Mouse (Mus musculus) heart, embryonic 14.5 days (tissue): ENCODE data around the gene Rsg1. TPM values are rescaled to one million over a fixed set of nuclear protein-coding genes. Genes with fewer than 3 reads are reported as not detected.

Experiments used
- ATAC-seq: fragments of 200-750 bp; cut with Nextera tagmentation; 2 replicates; pipeline ENCODE4 v1.8.0; 2017; ENCODE audit warnings: low read depth, moderate TSS enrichment; ENCODE audit not compliant: insufficient number of reproducible peaks, insufficient read depth, low FRiP score
- H3K27ac ChIP-seq, 2 experiments: fragments of 200-500 bp in 1 of 2; fragments of 300-500 bp in 1 of 2; sonication (generic) in 1 of 2; replicated peaks in 1 of 2; 2 replicates each; pipeline ENCODE4 v1.5.1; 2012 to 2014; ENCODE audit warnings: low read depth in 2 of 2, low read length in 2 of 2, control low read depth in 1 of 2, mild to moderate bottlenecking in 1 of 2, mixed read lengths in 1 of 2; ENCODE audit not compliant: control insufficient read depth in 1 of 2, insufficient read depth in 1 of 2
- H3K27me3 ChIP-seq: fragments of 300-500 bp; sonication (generic); 2 replicates; pipeline ENCODE4 v1.6.1; 2014; ENCODE audit warnings: mild to moderate bottlenecking, low read length, control low read depth; ENCODE audit not compliant: control insufficient read depth, insufficient read depth
- H3K36me3 ChIP-seq: fragments of 300-500 bp; sonication (generic); 2 replicates; pipeline ENCODE4 v1.6.1; 2014; ENCODE audit warnings: mild to moderate bottlenecking, control low read depth, low read length, mixed read lengths; ENCODE audit not compliant: control insufficient read depth, insufficient read depth
- H3K4me1 ChIP-seq, 2 experiments: fragments of 200-500 bp in 1 of 2; fragments of 300-500 bp in 1 of 2; sonication (generic) in 1 of 2; 2 replicates each; pipeline ENCODE4 v1.6.1; 2012 to 2014; ENCODE audit warnings: low read length in 2 of 2, control low read depth in 1 of 2, mixed read lengths in 1 of 2; ENCODE audit not compliant: control insufficient read depth in 2 of 2, insufficient read depth in 2 of 2
- H3K4me2 ChIP-seq: fragments of 300-500 bp; sonication (generic); 2 replicates; pipeline ENCODE4 v1.6.1; 2014; ENCODE audit warnings: mild to moderate bottlenecking, low read length
- H3K4me3 ChIP-seq, 2 experiments: fragments of 200-500 bp in 1 of 2; fragments of 300-500 bp in 1 of 2; sonication (generic) in 1 of 2; 2 replicates each; pipeline ENCODE4 v1.5.1; 2012 to 2014; ENCODE audit warnings: low read length in 2 of 2, mild to moderate bottlenecking in 2 of 2, control low read depth in 1 of 2, low read depth in 1 of 2, moderate library complexity in 1 of 2; ENCODE audit not compliant: control insufficient read depth in 1 of 2, insufficient read depth in 1 of 2
- H3K9ac ChIP-seq: fragments of 300-500 bp; sonication (generic); 2 replicates; pipeline ENCODE4 v1.6.1; 2014; ENCODE audit warnings: mild to moderate bottlenecking, low read length
- H3K9me3 ChIP-seq: fragments of 300-500 bp; sonication (generic); 2 replicates; pipeline ENCODE4 v1.6.1; 2016; ENCODE audit warnings: low read length, control low read depth; ENCODE audit not compliant: control insufficient read depth
- WGBS: fragments of 180-500 bp; shearing (Covaris S2); extraction: QIAGEN DNeasy Blood & Tissue Kit; methylation state at CpG from one replicate; pipeline ENCODE4 v1.1.7; 2014; 5-methylcytosine and 5-hydroxymethylcytosine counted together
- polyA plus RNA-seq: library from polyadenylated mRNA; unstranded; fragments of >200 nt; fragmentation: Nextera tagmentation; extraction: Ambion mirVana; gene quantifications from 2 replicates; pipeline ENCODE4 v1.2.1, GENCODE M21; 2014

Rsg1 gene
- polyA plus RNA-seq, 1 experiment from 2014 or later: 1.5 TPM

DNA sequence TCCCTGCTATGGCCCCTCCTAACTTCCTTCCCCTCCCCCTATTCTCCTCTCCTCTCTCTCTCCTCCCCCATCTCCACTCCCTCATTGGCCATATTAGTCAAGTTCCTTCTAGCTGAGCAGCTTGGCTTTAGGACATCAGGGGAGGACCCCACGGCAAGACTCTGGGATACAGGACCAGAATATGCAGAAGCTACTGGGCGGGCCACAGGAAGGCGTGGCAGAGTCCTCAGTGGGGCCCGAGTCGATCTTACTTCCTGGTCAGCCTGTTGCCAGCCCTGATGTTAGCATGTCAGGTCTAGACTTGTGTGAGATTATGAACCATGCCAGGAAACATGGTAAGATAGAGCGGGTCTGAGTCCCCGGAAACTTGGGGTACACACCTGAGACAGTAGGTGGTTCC is 14.9 kb downstream of the Rsg1 start:
- H3K4me3 ChIP-seq: no peak overlapping the region
- no peak overlapping the region for H3K4me2 ChIP-seq
- H3K9ac ChIP-seq: no peak overlapping the region
- peaks cover 7 to 10% of the 10 kb centered on the region in 2 experiments; a peak in 3 of 4 replicates for H3K4me1 ChIP-seq
- H3K27ac ChIP-seq: no peak overlapping the region
- H3K36me3 ChIP-seq: no peaks in the 10 kb centered on the region
- peaks cover 7% of the 10 kb centered on the region; the same call in 1 of the 2 replicates for H3K27me3 ChIP-seq
- no peaks in the 10 kb centered on the region for H3K9me3 ChIP-seq
- WGBS: 77% methylated on average over 7 of the region's 7 CpGs
- ATAC-seq: no peak

DNA sequence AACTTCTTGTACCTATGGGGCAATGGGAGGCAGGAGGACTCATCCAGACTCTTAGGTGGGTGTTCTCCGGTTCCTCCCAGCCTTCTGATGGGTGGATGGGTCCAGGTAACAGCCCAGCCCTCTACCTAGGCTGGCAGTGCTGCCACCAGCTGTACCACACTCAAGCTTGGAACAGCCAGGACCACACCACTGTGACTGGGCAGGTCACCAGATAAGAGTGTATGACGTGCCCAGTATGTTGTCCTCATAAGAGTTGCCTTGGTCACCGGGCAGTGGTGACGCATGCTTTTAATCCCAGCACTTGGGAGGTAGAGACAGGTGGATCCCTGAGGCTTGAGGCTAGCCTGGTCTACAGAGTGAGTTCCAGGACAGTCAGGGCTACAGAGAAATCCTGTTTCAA is 19.4 kb downstream of the Rsg1 start:
- H3K4me2 ChIP-seq: no peak overlapping the region
- H3K27ac ChIP-seq: no peak overlapping the region
- no peaks in the 10 kb centered on the region for H3K36me3 ChIP-seq
- H3K4me1 ChIP-seq: peaks cover 7 to 10% of the 10 kb centered on the region in 2 experiments; a peak in 3 of 4 replicates
- H3K9ac ChIP-seq: no peak overlapping the region
- no peak overlapping the region for H3K4me3 ChIP-seq
- 79% methylated on average over 4 of the region's 4 CpGs for WGBS
- ATAC-seq: no peak
- peaks cover 20% of the 10 kb centered on the region for H3K27me3 ChIP-seq
- no peaks in the 10 kb centered on the region for H3K9me3 ChIP-seq

DNA sequence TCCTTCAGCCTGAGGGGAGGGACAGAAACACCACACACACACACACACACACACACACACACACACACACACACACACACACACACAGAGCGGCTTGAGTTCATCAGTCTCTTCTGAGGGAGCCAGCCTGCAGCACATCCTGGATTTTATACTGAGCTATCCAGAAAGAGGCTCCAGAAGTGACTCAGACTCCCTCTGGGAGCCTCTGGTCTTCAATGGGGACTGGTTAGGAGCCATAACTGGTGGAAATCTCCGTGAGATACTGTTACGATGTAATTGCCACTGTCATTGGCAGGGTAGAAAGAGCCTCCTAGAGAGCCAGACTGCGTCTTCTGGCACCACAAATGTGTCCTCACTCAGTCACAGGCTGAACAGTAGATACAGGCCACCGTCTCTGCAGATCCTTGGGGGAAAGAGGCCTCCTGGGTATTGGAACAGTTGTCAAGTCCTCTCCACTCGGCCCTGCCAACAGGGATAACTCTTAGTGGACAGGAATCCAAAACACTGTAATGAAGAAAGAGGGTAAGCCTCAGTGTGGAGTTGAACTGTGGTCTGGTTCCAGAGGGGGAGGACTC is 21.9 kb downstream of the Rsg1 start:
- no peak overlapping the region for H3K4me3 ChIP-seq
- peaks cover 37% of the 10 kb centered on the region for H3K27me3 ChIP-seq
- no peak overlapping the region for H3K27ac ChIP-seq
- H3K9ac ChIP-seq: no peak overlapping the region
- H3K4me2 ChIP-seq: no peak overlapping the region
- no peaks in the 10 kb centered on the region for H3K9me3 ChIP-seq
- H3K4me1 ChIP-seq: peaks cover 10 to 19% of the 10 kb centered on the region in 2 experiments
- 56% methylated on average over 6 of the region's 6 CpGs for WGBS
- H3K36me3 ChIP-seq: no peaks in the 10 kb centered on the region
- ATAC-seq: no peak

DNA sequence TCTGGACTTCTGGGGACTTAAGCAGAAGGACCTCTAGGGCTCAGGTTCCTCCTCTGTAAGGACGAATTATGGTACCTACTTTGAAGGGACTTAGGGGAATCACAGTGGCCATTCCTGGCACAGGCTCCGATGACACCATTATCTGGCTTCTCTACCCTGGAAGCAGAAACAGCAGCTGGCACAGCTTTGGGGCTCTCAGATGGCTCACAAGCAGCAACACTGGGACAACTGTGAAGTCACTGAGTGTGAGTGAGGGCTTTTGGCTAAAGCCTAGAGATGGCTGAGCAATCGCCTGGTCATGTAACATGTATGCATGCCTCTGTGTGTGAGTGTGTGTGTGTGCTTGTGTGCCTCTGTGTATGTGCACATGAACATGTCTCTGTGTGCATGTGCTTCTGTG is 23.1 kb downstream of the Rsg1 start:
- Histone ChIP-seq H3K27ac (no peak overlapping the region), H3K9me3 (no peaks in the 10 kb centered on the region), H3K9ac (no peak overlapping the region), H3K27me3 (peaks cover 49% of the 10 kb centered on the region), H3K4me2 (no peak overlapping the region), H3K4me3 (no peak overlapping the region), H3K36me3 (no peaks in the 10 kb centered on the region), H3K4me1 (peaks cover 11 to 20% of the 10 kb centered on the region in 2 experiments)
- 71% methylated on average over 3 of the region's 3 CpGs for WGBS
- no peak for ATAC-seq

DNA sequence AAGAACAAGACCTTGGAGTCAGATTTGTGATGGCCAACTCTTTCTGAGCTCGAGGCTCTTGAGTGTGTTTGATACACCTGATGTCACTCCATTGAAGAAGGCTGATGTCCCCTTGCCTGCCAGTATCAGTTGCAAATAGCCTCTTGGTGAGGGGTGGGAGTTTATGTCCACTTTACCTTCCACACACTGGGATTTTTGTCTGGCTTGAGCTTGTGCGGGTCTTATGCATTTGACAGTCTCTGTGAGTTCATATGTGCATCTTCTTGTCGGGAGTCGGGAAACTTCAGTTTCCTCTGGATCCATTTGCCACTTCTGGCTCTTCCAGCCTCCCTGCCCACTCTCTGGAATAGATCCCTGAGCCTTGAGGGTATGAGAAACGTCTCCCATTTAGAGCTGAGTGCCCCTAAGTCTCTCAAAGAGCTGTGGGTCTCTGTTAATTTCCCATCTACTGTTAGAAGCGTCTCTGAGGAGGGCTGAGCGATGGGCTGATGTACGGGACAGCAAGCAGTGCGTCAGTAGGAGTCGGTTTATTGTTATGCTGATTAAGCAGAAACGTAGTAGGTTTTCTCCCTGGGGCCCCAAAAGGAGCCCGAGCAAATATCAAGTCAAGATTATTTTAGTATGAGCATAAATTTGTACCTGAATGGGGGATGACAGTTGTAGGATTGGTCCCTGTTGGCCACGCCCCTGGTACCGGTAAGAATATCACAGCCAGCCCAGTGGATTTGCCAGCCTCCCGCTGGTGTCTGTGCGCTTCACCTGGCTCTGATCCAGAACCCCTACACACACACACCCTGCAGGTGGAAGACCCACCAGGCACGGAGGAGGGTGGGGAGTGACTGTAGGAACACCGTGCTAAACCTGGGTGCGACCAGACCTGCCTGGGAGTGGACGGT is 25.0 kb downstream of the Rsg1 start:
- Histone ChIP-seq H3K9me3 (no peaks in the 10 kb centered on the region), H3K27ac (no peak overlapping the region), H3K4me3 (peak overlapping the region; percentile 39 to 43), H3K36me3 (no peaks in the 10 kb centered on the region), H3K4me1 (peaks cover 18 to 20% of the 10 kb centered on the region in 2 experiments), H3K4me2 (peak overlapping the region; percentile 74), H3K9ac (peak overlapping the region; percentile 60; the same call in 1 of the 2 replicates), H3K27me3 (peaks cover 60% of the 10 kb centered on the region)
- 5% methylated on average over 20 of the region's 20 CpGs for WGBS
- no peak for ATAC-seq

DNA sequence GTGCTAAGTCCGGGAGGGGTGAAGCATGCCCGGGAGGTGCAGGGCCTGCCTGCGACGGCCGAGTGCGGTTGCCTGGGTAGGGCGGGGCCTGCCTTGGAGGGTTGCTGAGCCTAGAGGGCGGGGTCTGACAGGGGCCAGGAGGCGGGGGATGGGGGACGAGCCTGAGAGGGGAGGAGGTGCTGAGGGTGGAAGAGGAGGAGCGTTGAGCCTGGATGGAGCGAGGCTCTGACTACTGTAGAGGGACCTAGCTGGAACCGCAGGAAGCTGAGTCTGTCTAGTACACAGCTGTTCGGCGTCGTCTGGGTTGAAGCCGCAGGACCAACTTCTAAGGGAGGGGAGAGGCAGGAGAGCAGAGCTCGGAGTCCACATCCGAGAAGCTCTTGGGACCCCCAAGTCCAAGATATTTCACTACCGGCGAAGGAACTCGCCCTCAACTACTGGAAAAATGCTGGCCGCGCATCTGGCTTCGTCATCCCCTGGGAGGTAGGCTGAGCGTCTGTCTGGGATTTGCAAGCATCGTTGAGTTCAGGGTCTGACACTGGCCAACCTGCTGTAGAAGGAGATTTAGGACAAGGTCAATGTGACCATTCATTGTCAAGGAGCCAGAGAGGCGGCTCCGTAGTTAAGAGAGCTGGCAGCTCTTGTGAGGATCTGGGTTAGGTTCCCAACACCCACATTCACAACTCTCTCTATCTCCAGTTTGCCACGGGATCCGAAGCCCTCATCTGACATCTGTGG is 25.8 kb downstream of the Rsg1 start, which contains the start of gene Arhgef19:
Gene Arhgef19 (plus strand): TSS at position 112 of the 738 bp plus-strand sequence.
- H3K9ac ChIP-seq: peak within 1 kb of the TSS; percentile 60; the same call in 1 of the 2 replicates

DNA sequence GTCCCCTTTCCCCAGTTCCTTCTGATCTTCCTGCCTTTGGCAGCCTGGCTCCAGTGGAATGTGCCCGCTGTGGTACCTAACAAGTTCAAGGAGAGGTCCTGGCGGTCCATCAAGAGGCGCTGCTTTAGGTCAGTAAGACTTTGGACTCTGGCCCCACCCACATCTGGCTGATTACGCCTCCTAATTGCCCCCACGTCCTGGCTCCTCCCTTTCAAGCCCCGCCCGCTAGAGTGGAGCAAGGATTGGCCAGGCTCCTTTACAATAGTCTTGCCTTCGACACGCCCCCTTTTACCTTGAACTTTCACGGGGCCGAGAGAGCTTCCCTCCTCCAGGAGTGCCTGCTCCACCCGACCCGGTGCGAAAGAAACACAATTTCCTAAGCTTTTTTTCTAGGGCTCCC is 26.9 kb downstream of the Rsg1 start:
- WGBS: 2% methylated on average over 14 of the region's 14 CpGs
- Histone ChIP-seq H3K4me3 (peak overlapping the region in 1 of 2 experiments; percentile 4; a peak in 1 of 4 replicates), H3K36me3 (no peaks in the 10 kb centered on the region), H3K27me3 (peaks cover 70% of the 10 kb centered on the region), H3K9ac (no peak overlapping the region), H3K27ac (no peak overlapping the region), H3K9me3 (no peaks in the 10 kb centered on the region), H3K4me2 (peak overlapping the region; percentile 74), H3K4me1 (peaks cover 23 to 28% of the 10 kb centered on the region in 2 experiments)
- ATAC-seq: no peak

More for the DNA sequence above, 25.8 kb downstream of the Rsg1 start, which contains the start of gene Arhgef19:
- Histone ChIP-seq H3K4me3 (peak within 1 kb of the TSS; percentile 41 to 43), H3K4me1 (peaks cover 18 to 20% of the 10 kb centered on the region in 2 experiments), H3K4me2 (peak within 1 kb of the TSS; percentile 74), H3K27ac (peak within 1 kb of the TSS in 1 of 2 experiments; percentile 19; a peak in 2 of 4 replicates), H3K27me3 (peaks cover 68% of the 10 kb centered on the region), H3K9me3 (no peaks in the 10 kb centered on the region), H3K36me3 (no peaks in the 10 kb centered on the region)
- 1% methylated on average over 31 of the region's 31 CpGs for WGBS
- peak; percentile 86 for ATAC-seq
